Mouse (Mus musculus) lung, postnatal 14 days (tissue): Measurements from ENCODE around the gene Wdr34.

ENCODE experiments used
- DNase-seq: peaks from one replicate; pipeline ENCODE4 v3.0.0; 2021

Wdr34 gene

GRCm38 (mm10) chr2:30048699-30049388 is at the start of gene Wdr34:
TSS of gene Wdr34 (minus strand) at chr2:30048881.
- DNase-seq = peak; percentile 99

- DNase-seq = peak; percentile 76
Observed at GRCm38 (mm10) chr2:30095882-30096527, 47.3 kb upstream of the Wdr34 start.

GRCm38 (mm10) chr2:30094208-30094588 is 45.5 kb upstream of the Wdr34 start:
- DNase-seq = no peak

GRCm38 (mm10) chr2:30093471-30094207 is 45.0 kb upstream of the Wdr34 start, which contains the start of gene Zdhhc12:
TSS of gene Zdhhc12 (minus strand) at chr2:30093648.
- DNase-seq = peak; percentile 94

- DNase-seq = no peak
Observed at GRCm38 (mm10) chr2:30092280-30092918, 43.7 kb upstream of the Wdr34 start.

- DNase-seq = no peak
Observed at GRCm38 (mm10) chr2:30091521-30091920, 42.8 kb upstream of the Wdr34 start.

- DNase-seq = no peak
Observed at GRCm38 (mm10) chr2:30087310-30087709, 38.6 kb upstream of the Wdr34 start.

GRCm38 (mm10) chr2:30084632-30085031 is 36.0 kb upstream of the Wdr34 start:
- no peak for DNase-seq

- DNase-seq = no peak
Observed at GRCm38 (mm10) chr2:30084113-30084512, 35.4 kb upstream of the Wdr34 start.

GRCm38 (mm10) chr2:30080181-30080800 is 31.6 kb upstream of the Wdr34 start:
- DNase-seq = no peak

- no peak for DNase-seq
Observed at GRCm38 (mm10) chr2:30078760-30079159, 30.1 kb upstream of the Wdr34 start.

GRCm38 (mm10) chr2:30078349-30078712 is 29.6 kb upstream of the Wdr34 start:
- DNase-seq = peak; percentile 31

- peak; percentile 89 for DNase-seq
Observed at GRCm38 (mm10) chr2:30077502-30078348, 29.0 kb upstream of the Wdr34 start, which contains the start of gene Pkn3. TSS of gene Pkn3 (plus strand) at chr2:30077684.

GRCm38 (mm10) chr2:30076959-30077358 is 28.3 kb upstream of the Wdr34 start:
- DNase-seq = no peak

- no peak for DNase-seq
Observed at GRCm38 (mm10) chr2:30076439-30076838, 27.8 kb upstream of the Wdr34 start.

GRCm38 (mm10) chr2:30075625-30076024 is 26.9 kb upstream of the Wdr34 start:
- no peak for DNase-seq

- no peak for DNase-seq
Observed at GRCm38 (mm10) chr2:30073285-30073684, 24.6 kb upstream of the Wdr34 start.

- DNase-seq = no peak
Observed at GRCm38 (mm10) chr2:30072875-30073274, 24.2 kb upstream of the Wdr34 start.

- DNase-seq = no peak
Observed at GRCm38 (mm10) chr2:30067962-30068361, 19.3 kb upstream of the Wdr34 start.

GRCm38 (mm10) chr2:30067031-30067888 is 18.6 kb upstream of the Wdr34 start:
- DNase-seq = peak; percentile 37
